Mouse (Mus musculus): ENCODE measurements at regions not wholly inside any gene's neighbourhood (a gene's known extent, or its start where the extent isn't known, plus 50 kb on each side); places are given as distances from the start of the nearest gene placed in this dataset.
A peak's percentile ranks its signal among the peaks of the same experiment; 100 is the strongest.

GRCm38 (mm10) chr4:99407466-99407865, 111.8 kb downstream of the Gm12689 start:
- H3K4me3 ChIP-seq = no peak overlapping the region
- H3K27ac ChIP-seq = no peak overlapping the region
- TF ChIP-seq CTCF (IDR thresholded peaks at IDR 0.05) = no peak
- intact Hi-C loops (cut with DNase I) = no loop called here
- no peak for DNase-seq (ENCODE audit: extremely low spot score in 1 of 2, low spot score in 2 of 2)

- no peak for DNase-seq (ENCODE audit: extremely low spot score in 1 of 2, low spot score in 2 of 2)
- no peak overlapping the region for H3K4me3 ChIP-seq
- no peak overlapping the region for H3K27ac ChIP-seq
- intact Hi-C loops (cut with DNase I) = no loop called here
- no peak for TF ChIP-seq CTCF (IDR thresholded peaks at IDR 0.05)
Observed at GRCm38 (mm10) chr4:99423449-99423848, 127.7 kb downstream of the Gm12689 start.

DNA sequence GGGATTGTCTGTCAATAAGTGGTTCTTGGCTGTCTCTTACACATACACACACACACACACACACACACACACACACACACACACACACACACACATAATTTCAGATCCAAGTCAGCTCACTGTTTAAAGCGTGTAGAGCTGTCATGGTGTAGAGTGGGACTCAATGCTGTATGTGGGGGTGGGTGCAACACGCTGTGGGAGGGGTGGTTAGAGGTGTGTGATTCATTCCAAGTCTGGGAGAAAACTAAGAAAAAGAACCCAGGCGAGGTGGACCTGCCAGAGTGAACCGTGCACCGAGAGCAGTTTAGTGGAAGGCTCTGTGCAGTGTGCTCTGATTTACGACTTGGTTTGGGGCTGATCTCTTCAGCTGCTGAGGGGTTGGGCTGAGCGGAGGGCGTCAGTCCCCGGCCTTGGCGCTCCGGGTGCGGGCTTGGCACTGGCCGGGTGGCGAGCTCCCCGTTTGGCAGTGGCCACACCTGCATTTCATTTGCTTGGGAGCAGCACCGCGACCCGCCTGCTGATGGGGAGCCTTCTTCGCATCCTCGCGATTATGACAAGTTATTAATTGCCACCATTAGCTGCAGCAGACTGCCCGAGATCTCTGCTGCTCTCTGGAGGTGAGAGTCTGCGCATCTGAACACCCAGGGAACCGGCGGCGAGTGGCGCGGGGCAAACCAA, 149.5 kb downstream of the Gm12689 start:
- peak in 1 of 2 experiments; percentile 16 for DNase-seq (ENCODE audit: extremely low spot score in 1 of 2, low spot score in 2 of 2)
- intact Hi-C loops (cut with DNase I) = no loop called here
- peak overlapping the region; percentile 29 for H3K4me3 ChIP-seq
- TF ChIP-seq CTCF (IDR thresholded peaks at IDR 0.05) = peak; percentile 8; the same call in 1 of the 2 replicates
- no peak overlapping the region for H3K27ac ChIP-seq

DNA sequence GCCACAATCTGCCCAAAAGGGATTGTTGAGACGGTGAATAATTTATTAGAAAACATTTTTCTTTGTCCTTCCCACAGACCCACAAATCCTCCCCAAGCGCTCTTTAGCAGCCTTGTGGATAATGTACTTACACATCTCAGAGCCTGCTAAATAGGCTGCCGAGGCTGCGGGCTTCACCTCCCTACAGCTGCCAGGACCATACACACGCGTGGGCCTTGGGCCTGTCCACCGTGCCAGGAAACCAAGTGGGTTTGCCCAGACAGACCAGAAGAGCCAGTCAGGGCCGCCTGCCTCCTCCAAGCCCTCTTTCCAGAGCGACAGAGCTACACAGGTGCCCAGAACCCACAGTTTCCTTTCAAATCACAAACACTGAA, 150.0 kb downstream of the Gm12689 start:
- intact Hi-C loops (cut with DNase I) = no loop called here
- TF ChIP-seq CTCF (IDR thresholded peaks at IDR 0.05) = no peak
- DNase-seq (ENCODE audit: extremely low spot score in 1 of 2, low spot score in 2 of 2) = no peak
- no peak overlapping the region; the same call in 1 of the 2 replicates for H3K4me3 ChIP-seq
- H3K27ac ChIP-seq = no peak overlapping the region

DNA sequence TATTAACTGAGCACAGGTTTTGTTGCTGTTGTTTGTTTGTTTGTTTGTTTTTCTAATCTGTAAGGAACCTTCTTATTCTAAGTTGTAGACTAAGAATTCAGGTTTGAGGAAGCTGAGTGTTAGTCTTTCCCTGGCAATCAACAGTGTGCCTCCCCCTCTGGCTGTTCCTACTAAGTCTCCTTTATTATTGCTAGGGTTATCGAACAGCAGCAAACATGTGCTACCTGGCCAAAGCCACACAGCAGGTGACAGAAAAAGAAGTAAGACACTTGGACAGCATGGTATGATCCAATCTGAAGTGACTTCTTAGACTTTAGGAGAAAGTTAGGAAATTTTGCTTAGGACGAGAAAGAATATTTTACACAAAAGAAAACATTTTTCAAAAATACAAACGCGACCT, 163.3 kb downstream of the Gm12689 start:
- no peak overlapping the region for H3K27ac ChIP-seq
- H3K4me3 ChIP-seq = no peak overlapping the region
- DNase-seq (ENCODE audit: extremely low spot score in 1 of 2, low spot score in 2 of 2) = no peak
- no peak for TF ChIP-seq CTCF (IDR thresholded peaks at IDR 0.05)
- intact Hi-C loops (cut with DNase I) = no loop called here

- Histone ChIP-seq H3K4me3 (no peak overlapping the region), H3K27ac (no peak overlapping the region)
- TF ChIP-seq CTCF (IDR thresholded peaks at IDR 0.05) = peak; percentile 41
- peak; percentile 42 to 61 for DNase-seq (ENCODE audit: extremely low spot score in 1 of 2, low spot score in 2 of 2)
- intact Hi-C loops (cut with DNase I) = no loop called here
Observed at GRCm38 (mm10) chr4:99459436-99459835, 163.7 kb downstream of the Gm12689 start.

DNA sequence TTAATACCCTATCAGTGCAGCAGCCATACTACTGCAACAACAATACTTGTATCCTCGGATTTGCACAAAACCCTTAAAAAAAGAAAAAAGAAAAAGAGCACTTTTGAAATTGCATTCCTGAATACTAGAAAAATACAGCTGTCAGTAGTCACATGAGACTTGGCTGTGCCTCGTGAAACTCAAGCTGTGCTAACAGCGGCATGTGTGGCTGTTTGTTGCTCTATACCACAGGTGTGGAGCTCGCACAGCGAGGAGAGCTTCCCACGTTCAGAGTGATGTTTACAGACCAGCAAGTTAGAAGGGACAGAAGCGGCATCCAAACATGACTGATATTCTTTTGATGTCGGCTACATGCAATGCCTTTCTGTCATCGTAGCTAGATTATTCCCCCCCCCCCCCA, 169.8 kb downstream of the Gm12689 start:
- Histone ChIP-seq H3K27ac (no peak overlapping the region), H3K4me3 (no peak overlapping the region)
- no peak for TF ChIP-seq CTCF (IDR thresholded peaks at IDR 0.05)
- intact Hi-C loops (cut with DNase I) = no loop called here
- no peak for DNase-seq (ENCODE audit: extremely low spot score in 1 of 2, low spot score in 2 of 2)

DNA sequence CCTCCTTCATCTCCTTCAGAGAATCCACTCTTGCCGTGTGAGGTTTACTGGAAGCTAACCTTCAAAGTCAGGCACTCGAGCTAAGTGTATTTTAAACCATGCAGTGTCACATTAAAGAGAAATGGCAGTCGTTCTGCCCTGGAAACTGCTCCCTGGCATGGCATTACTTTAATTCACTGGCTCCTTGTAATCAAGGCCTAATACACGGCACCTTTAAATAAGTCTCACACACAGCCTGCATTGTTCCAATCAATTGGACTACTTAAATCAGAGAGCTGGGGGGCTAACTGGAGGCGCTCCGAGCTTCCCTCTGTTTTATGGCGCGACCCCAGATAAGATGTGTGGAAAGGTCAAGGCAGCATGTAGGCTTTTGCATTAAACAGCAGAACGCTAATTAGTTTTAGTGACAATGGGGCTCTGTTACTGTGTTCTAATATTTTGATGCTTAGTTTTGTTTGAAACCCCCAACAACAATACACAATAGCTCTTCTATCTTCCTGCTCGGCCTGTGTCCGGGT, 180.1 kb downstream of the Gm12689 start:
- Histone ChIP-seq H3K27ac (no peak overlapping the region), H3K4me3 (no peak overlapping the region)
- no peak for DNase-seq (ENCODE audit: extremely low spot score in 1 of 2, low spot score in 2 of 2)
- intact Hi-C loops (cut with DNase I) = no loop called here
- TF ChIP-seq CTCF (IDR thresholded peaks at IDR 0.05) = no peak

- intact Hi-C loops (cut with DNase I) = no loop called here
- H3K27ac ChIP-seq = no peak overlapping the region
- H3K4me3 ChIP-seq = no peak overlapping the region
- no peak for DNase-seq (ENCODE audit: extremely low spot score in 1 of 2, low spot score in 2 of 2)
- peak; percentile 29 for TF ChIP-seq CTCF (IDR thresholded peaks at IDR 0.05)
Observed at GRCm38 (mm10) chr4:99484271-99484670, 171.8 kb upstream of the Foxd3 start.

GRCm38 (mm10) chr4:99491536-99492514, 164.3 kb upstream of the Foxd3 start:
- no peak overlapping the region for H3K4me3 ChIP-seq
- TF ChIP-seq CTCF (IDR thresholded peaks at IDR 0.05) = no peak
- 0 out of 2 replicates have a peak overlapping the region, but pooled peaks have one; percentile 11 for H3K27ac ChIP-seq
- intact Hi-C loops (cut with DNase I) = no loop called here
- no peak for DNase-seq (ENCODE audit: extremely low spot score in 1 of 2, low spot score in 2 of 2)

GRCm38 (mm10) chr4:99503221-99503744, 152.8 kb upstream of the Foxd3 start:
- intact Hi-C loops (cut with DNase I) = no loop called here
- TF ChIP-seq CTCF (IDR thresholded peaks at IDR 0.05) = no peak
- no peak overlapping the region for H3K4me3 ChIP-seq
- no peak for DNase-seq (ENCODE audit: extremely low spot score in 1 of 2, low spot score in 2 of 2)
- no peak overlapping the region for H3K27ac ChIP-seq

GRCm38 (mm10) chr4:99511993-99512392, 144.1 kb upstream of the Foxd3 start:
- DNase-seq (ENCODE audit: extremely low spot score in 1 of 2, low spot score in 2 of 2) = no peak
- no peak for TF ChIP-seq CTCF (IDR thresholded peaks at IDR 0.05)
- intact Hi-C loops (cut with DNase I) = no loop called here
- no peak overlapping the region for H3K27ac ChIP-seq
- H3K4me3 ChIP-seq = no peak overlapping the region
